34 mouse cellular contexts compared by ENCODE assay signal in genomic region chr1:186621812-186622211, GRCm38 (mm10).
"Had no signal": no experiment of that assay in that cellular context is flagged by ENCODE, and none has a peak within 500 bp of the region (broad histone marks: within the 10 kb centered on the region; RNA-seq: fewer than 3 reads in every experiment).

No protein-coding gene starts in this region.

- H3K4me1 ChIP-seq: heart, embryonic 10.5 days; heart, embryonic 12.5 days; heart, embryonic 13.5 days; heart, embryonic 15.5 days; hindbrain, embryonic 10.5 days; hindbrain, embryonic 12.5 days; hindbrain, embryonic 13.5 days; hindbrain, embryonic 15.5 days; intestine, embryonic 15.5 days; kidney, embryonic 15.5 days had no signal

- H3K27ac ChIP-seq: heart, embryonic 10.5 days; heart, embryonic 13.5 days; heart, embryonic 15.5 days; hindbrain, embryonic 10.5 days; hindbrain, embryonic 12.5 days; hindbrain, embryonic 13.5 days; hindbrain, embryonic 14.5 days; hindbrain, embryonic 15.5 days; hindbrain, postnatal 0 days; intestine, embryonic 15.5 days; kidney, embryonic 15.5 days; kidney, postnatal 0 days; layer of hippocampus, adult 2 months had no signal

- ATAC-seq: hindbrain, embryonic 16.5 days; hindbrain, postnatal 0 days; inflammation-experienced regulatory T-cells, adult 6 months; intestine, embryonic 15.5 days; intestine, embryonic 16.5 days; intestine, postnatal 0 days had no signal

- H3K9ac ChIP-seq: heart, embryonic 12.5 days; heart, embryonic 13.5 days; heart, embryonic 15.5 days; hindbrain, embryonic 12.5 days; hindbrain, embryonic 13.5 days; hindbrain, embryonic 14.5 days; hindbrain, embryonic 15.5 days; intestine, embryonic 15.5 days; kidney, embryonic 15.5 days had no signal

- H3K4me2 ChIP-seq: heart, embryonic 11.5 days; heart, embryonic 12.5 days; heart, embryonic 13.5 days; heart, embryonic 15.5 days; hindbrain, embryonic 12.5 days; hindbrain, embryonic 13.5 days; hindbrain, embryonic 14.5 days; hindbrain, embryonic 15.5 days; intestine, embryonic 15.5 days; kidney, embryonic 15.5 days had no signal

- H3K27me3 ChIP-seq: heart, embryonic 12.5 days; heart, embryonic 13.5 days; heart, embryonic 15.5 days; hindbrain, embryonic 12.5 days; hindbrain, embryonic 13.5 days; hindbrain, embryonic 15.5 days; intestine, embryonic 15.5 days; kidney, embryonic 15.5 days had no signal

- H3K4me3 ChIP-seq: heart, embryonic 10.5 days; heart, embryonic 12.5 days; heart, embryonic 13.5 days; heart, embryonic 15.5 days; hindbrain, embryonic 10.5 days; hindbrain, embryonic 12.5 days; hindbrain, embryonic 13.5 days; hindbrain, embryonic 15.5 days; intestine, embryonic 15.5 days; kidney, embryonic 15.5 days; layer of hippocampus, adult 2 months had no signal

- H3K36me3 ChIP-seq: hindbrain, embryonic 10.5 days; hindbrain, embryonic 12.5 days; hindbrain, embryonic 13.5 days; hindbrain, embryonic 15.5 days; intestine, embryonic 15.5 days; kidney, embryonic 15.5 days had no signal

- DNase-seq: heart, postnatal 10 days; heart, postnatal 14 days; heart, postnatal 4 days; kidney, adult 11 months; kidney, adult 18-20 months; kidney, adult 2 months; kidney, adult 8-10 months; kidney, adult 9 months; kidney, postnatal 10 days; kidney, postnatal 14 days; kidney, postnatal 25 days; kidney, postnatal 36 days; kidney, postnatal 4 days; layer of hippocampus, adult 9-11 months; layer of hippocampus, postnatal 36 days had no signal

- H3K9me3 ChIP-seq: heart, embryonic 10.5 days; heart, embryonic 12.5 days; heart, embryonic 13.5 days; heart, embryonic 15.5 days; hindbrain, embryonic 10.5 days; hindbrain, embryonic 12.5 days; hindbrain, embryonic 13.5 days; hindbrain, embryonic 15.5 days; intestine, embryonic 15.5 days; kidney, embryonic 15.5 days had no signal
